Mouse (Mus musculus): ENCODE results near the gene Il18r1.

GRCm38 (mm10) chr1:40474336-40474735, 9.0 kb downstream of the Il18r1 start:
- no peak for TF ChIP-seq CTCF (IDR thresholded peaks at IDR 0.05; ENCODE audit: control insufficient read depth, insufficient read depth, low read length)
- TF ChIP-seq POLR2A (IDR thresholded peaks at IDR 0.05; ENCODE audit: borderline replicate concordance, control insufficient read depth, low read depth, low read length), result no peak

Data from bone marrow, adult 2 months (tissue).